21 mouse cellular contexts compared by ENCODE assay signal in the genomic region with DNA sequence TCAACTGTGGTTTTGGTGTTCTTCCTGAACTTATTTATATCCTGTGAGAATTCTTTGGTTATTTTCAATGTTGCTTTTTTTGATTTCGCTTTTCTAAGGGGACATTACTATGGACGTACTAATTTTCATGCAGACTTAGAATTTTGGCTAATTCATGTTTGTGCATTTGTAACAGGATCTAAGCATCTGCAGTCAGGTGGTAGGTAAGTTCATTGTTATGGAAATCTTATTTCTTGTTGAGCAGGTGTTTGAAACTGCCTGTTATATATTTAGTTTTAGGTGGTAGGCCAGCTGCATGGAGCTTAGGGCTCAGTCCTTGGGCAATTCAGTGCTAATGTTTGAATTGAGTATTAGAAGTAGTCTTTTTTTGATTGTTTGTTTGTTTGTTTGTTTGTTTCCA. TPM values are rescaled to one million over a fixed set of nuclear protein-coding genes. Genes with fewer than 3 reads are reported as not detected.
"Had no signal": no experiment of that assay in that cellular context is flagged by ENCODE, and none has a peak within 500 bp of the region (broad histone marks: within the 10 kb centered on the region; RNA-seq: fewer than 3 reads in every experiment).

No protein-coding gene starts in this region.

- H3K9me3 ChIP-seq: heart, embryonic 13.5 days; heart, embryonic 15.5 days; hindbrain, embryonic 10.5 days; hindbrain, embryonic 12.5 days; intestine, embryonic 15.5 days; limb, embryonic 13.5 days; limb, embryonic 15.5 days had no signal

- H3K36me3 ChIP-seq: heart, embryonic 13.5 days; heart, embryonic 15.5 days; hindbrain, embryonic 10.5 days; hindbrain, embryonic 12.5 days; intestine, embryonic 15.5 days; limb, embryonic 13.5 days; limb, embryonic 15.5 days had no signal

- H3K9ac ChIP-seq: heart, embryonic 13.5 days; heart, embryonic 15.5 days; hindbrain, embryonic 12.5 days; hindbrain, embryonic 14.5 days; intestine, embryonic 15.5 days; limb, embryonic 13.5 days; limb, embryonic 15.5 days had no signal

- DNase-seq: gastrocnemius, postnatal 25 days; heart, adult 18-20 months; heart, postnatal 14 days; heart, postnatal 4 days; kidney, adult 18-20 months; kidney, adult 8-10 months; kidney, postnatal 10 days; kidney, postnatal 36 days; layer of hippocampus, adult 9-11 months; layer of hippocampus, postnatal 36 days; left cerebral cortex, postnatal 4 days had no signal

- H3K4me1 ChIP-seq: heart, embryonic 13.5 days; heart, embryonic 15.5 days; hindbrain, embryonic 10.5 days; hindbrain, embryonic 12.5 days; intestine, embryonic 15.5 days; limb, embryonic 13.5 days; limb, embryonic 15.5 days had no signal

- H3K27ac ChIP-seq: heart, embryonic 13.5 days; heart, embryonic 15.5 days; hindbrain, embryonic 10.5 days; hindbrain, embryonic 12.5 days; hindbrain, embryonic 14.5 days; intestine, embryonic 15.5 days; limb, embryonic 13.5 days; limb, embryonic 15.5 days had no signal

- H3K4me3 ChIP-seq: heart, embryonic 13.5 days; heart, embryonic 15.5 days; hindbrain, embryonic 10.5 days; hindbrain, embryonic 12.5 days; intestine, embryonic 15.5 days; limb, embryonic 13.5 days; limb, embryonic 15.5 days had no signal

- H3K27me3 ChIP-seq: heart, embryonic 13.5 days; heart, embryonic 15.5 days; hindbrain, embryonic 12.5 days; intestine, embryonic 15.5 days; limb, embryonic 13.5 days; limb, embryonic 15.5 days had no signal

- H3K4me2 ChIP-seq: heart, embryonic 11.5 days; heart, embryonic 13.5 days; heart, embryonic 15.5 days; hindbrain, embryonic 12.5 days; hindbrain, embryonic 14.5 days; intestine, embryonic 15.5 days; limb, embryonic 13.5 days; limb, embryonic 15.5 days had no signal

RNA-seq across cellular contexts. Expression of gene Clec2d, which starts 13.0 kb away (rescaled TPM):
- polyA plus RNA-seq: heart, embryonic 11.5 days; hindbrain, embryonic 10.5 days; hindbrain, embryonic 12.5 days; limb, embryonic 11.5 days; limb, embryonic 13.5 days had no signal
